Mouse (Mus musculus) CH12.LX (cell line): ENCODE measurements around the gene Vps37b. TPM values are rescaled to one million over a fixed set of nuclear protein-coding genes. Genes with fewer than 3 reads are reported as not detected.

Experiments used
- DNase-seq: peaks from one replicate; pipeline ENCODE4 v3.0.0-alpha.2; 2013; ENCODE audit errors: extremely low read depth
- H3K27ac ChIP-seq: 2 replicates; pipeline ENCODE4 v1.5.1; 2012; ENCODE audit warnings: low read depth, mild to moderate bottlenecking, control low read depth, moderate library complexity; ENCODE audit not compliant: insufficient read depth
- H3K27me3 ChIP-seq: replicated peaks from 2 replicates; pipeline ENCODE3; 2012; ENCODE audit warnings: inconsistent platforms
- H3K36me3 ChIP-seq, 2 experiments: replicated peaks in 1 of 2; 2 replicates each; pipeline versions ENCODE3 to v1.6.1; 2012; ENCODE audit warnings: inconsistent platforms in 1 of 2, low read length in 1 of 2, mild to moderate bottlenecking in 1 of 2, mixed read lengths in 1 of 2, moderate library complexity in 1 of 2; ENCODE audit not compliant: control insufficient read depth in 1 of 2, insufficient read depth in 1 of 2
- H3K4me1 ChIP-seq, 2 experiments: 2 replicates each; pipeline ENCODE4 v1.6.1; 2012; ENCODE audit warnings: inconsistent platforms in 1 of 2, moderate library complexity in 1 of 2; ENCODE audit not compliant: insufficient read depth in 2 of 2, control insufficient read depth in 1 of 2
- H3K4me2 ChIP-seq: 2 replicates; pipeline ENCODE4 v1.6.1; 2012; ENCODE audit warnings: low read depth, mild to moderate bottlenecking, control low read depth; ENCODE audit not compliant: poor library complexity, insufficient read depth, severe bottlenecking
- H3K4me3 ChIP-seq, 3 experiments: fragments of 150-350 bp in 1 of 3; sonication (generic) in 1 of 3; replicated peaks in 1 of 3; 2 replicates each; pipeline versions ENCODE3 to v1.5.1; 2011 to 2012; ENCODE audit warnings: low read depth in 2 of 3, low read length in 2 of 3, mild to moderate bottlenecking in 2 of 3, moderate library complexity in 2 of 3, control low read depth in 1 of 3, improper control_type of control experiment in 1 of 3, inconsistent platforms in 1 of 3, mixed read lengths in 1 of 3; ENCODE audit not compliant: poor library complexity in 1 of 3
- H3K79me2 ChIP-seq: replicated peaks from 2 replicates; pipeline ENCODE4 v1.6.1; 2012; ENCODE audit warnings: mild to moderate bottlenecking, moderate library complexity; ENCODE audit not compliant: control insufficient read depth, poor library complexity, insufficient read depth, severe bottlenecking; ENCODE audit errors: extremely low read depth
- H3K9ac ChIP-seq: 2 replicates; pipeline ENCODE4 v1.6.1; 2012; ENCODE audit warnings: low read depth, mild to moderate bottlenecking, control low read depth, moderate library complexity; ENCODE audit not compliant: insufficient read depth
- H3K9me3 ChIP-seq: replicated peaks from 2 replicates; pipeline ENCODE3; 2012; ENCODE audit warnings: low read length, inconsistent platforms, mixed read lengths
- BHLHE40 ChIP-seq: IDR thresholded peaks from 2 replicates; pipeline ENCODE4 v1.6.1; 2011; ENCODE audit warnings: mild to moderate bottlenecking, low read depth, low read length, improper control_type of control experiment
- CHD2 ChIP-seq: IDR thresholded peaks from 2 replicates; pipeline ENCODE4 v1.6.1; 2011; ENCODE audit warnings: low read length, improper control_type of control experiment
- E2F4 ChIP-seq: IDR thresholded peaks from 2 replicates; pipeline ENCODE4 v1.6.1; 2011; ENCODE audit warnings: low read depth, low read length, improper control_type of control experiment; ENCODE audit not compliant: insufficient replicate concordance
- ELF1 ChIP-seq: IDR thresholded peaks from 2 replicates; pipeline ENCODE4 v1.6.1; 2014; ENCODE audit warnings: low read depth, mild to moderate bottlenecking, inconsistent platforms, low read length, improper control_type of control experiment
- ETS1 ChIP-seq: conservative IDR thresholded peaks from 2 replicates; pipeline ENCODE4 v1.6.1; 2012; ENCODE audit warnings: low read depth, mild to moderate bottlenecking, inconsistent platforms, low read length, improper control_type of control experiment, moderate library complexity
- HCFC1 ChIP-seq: IDR thresholded peaks from 2 replicates; pipeline ENCODE4 v1.6.1; 2012; ENCODE audit warnings: low read depth, mild to moderate bottlenecking, inconsistent platforms, low read length, improper control_type of control experiment
- MAFK ChIP-seq: IDR thresholded peaks from 2 replicates; pipeline ENCODE4 v1.6.1; 2011; ENCODE audit warnings: low read length, improper control_type of control experiment; ENCODE audit not compliant: insufficient replicate concordance
- MAZ ChIP-seq: IDR thresholded peaks from 2 replicates; pipeline ENCODE4 v1.6.1; 2012; ENCODE audit warnings: low read depth, mild to moderate bottlenecking, inconsistent platforms, low read length, improper control_type of control experiment, moderate library complexity
- MEF2A ChIP-seq: IDR thresholded peaks from 2 replicates; pipeline ENCODE4 v1.6.1; 2014; ENCODE audit warnings: low read depth, mild to moderate bottlenecking, inconsistent platforms, low read length, improper control_type of control experiment, borderline replicate concordance
- MYC ChIP-seq: IDR thresholded peaks from 2 replicates; pipeline ENCODE4 v1.6.1; 2011; ENCODE audit warnings: low read depth, mild to moderate bottlenecking, improper control_type of control experiment, low read length
- NELFE ChIP-seq: IDR thresholded peaks from 2 replicates; pipeline ENCODE4 v1.6.1; 2011; ENCODE audit warnings: low read depth, low read length, improper control_type of control experiment
- POLR2A ChIP-seq: IDR thresholded peaks from 2 replicates; pipeline ENCODE4 v1.6.1; 2011; ENCODE audit warnings: low read depth, mild to moderate bottlenecking, improper control_type of control experiment, low read length
- POLR2AphosphoS2 ChIP-seq: IDR thresholded peaks from 2 replicates; pipeline ENCODE4 v1.6.1; 2011; ENCODE audit warnings: low read depth, low read length, improper control_type of control experiment
- SIN3A ChIP-seq: IDR thresholded peaks from 2 replicates; pipeline ENCODE4 v1.6.1; 2012; ENCODE audit warnings: low read length, improper control_type of control experiment, inconsistent platforms
- TBP ChIP-seq: conservative IDR thresholded peaks from 2 replicates; pipeline ENCODE4 v1.6.1; 2011; ENCODE audit warnings: low read depth, low read length, improper control_type of control experiment
- USF1 ChIP-seq: IDR thresholded peaks from 2 replicates; pipeline ENCODE4 v1.6.1; 2014; ENCODE audit warnings: low read depth, mild to moderate bottlenecking, inconsistent platforms, low read length, improper control_type of control experiment
- ZC3H11A ChIP-seq: IDR thresholded peaks from 2 replicates; pipeline ENCODE4 v1.6.1; 2012; ENCODE audit warnings: low read depth, mild to moderate bottlenecking, inconsistent platforms, low read length, improper control_type of control experiment
- ZMIZ1 ChIP-seq: IDR thresholded peaks from 2 replicates; pipeline ENCODE4 v1.6.1; 2012; ENCODE audit warnings: low read depth, mild to moderate bottlenecking, inconsistent platforms, low read length, improper control_type of control experiment
- ZNF384 ChIP-seq: IDR thresholded peaks from 2 replicates; pipeline ENCODE4 v1.6.1; 2012; ENCODE audit warnings: low read depth, low read length, improper control_type of control experiment, inconsistent platforms
- dilution Hi-C: fragments of 300-500 bp; cut with MboI; formaldehyde crosslinking; loops from 2 replicates; pipeline ENCODE4 v1.14.3; 2020; ENCODE audit warnings: low sequenced_read_pairs; ENCODE audit not compliant: extremely low pct_unique_long_range_greater_than_20kb, extremely low pct_ligation_motif_present
- in situ Hi-C: fragments of 300-500 bp; cut with MboI; formaldehyde crosslinking; loops from 3 replicates; pipeline ENCODE4 v1.14.3; 2019; ENCODE audit warnings: low sequenced_read_pairs, low pct_ligation_motif_present, low pct_unique_long_range_greater_than_20kb, mixed read lengths
- polyA plus RNA-seq: library from polyadenylated mRNA; unstranded; fragments of >175 nt; gene quantifications from 2 replicates; pipeline ENCODE4 v1.2.1, GENCODE M21; 2012; ENCODE audit warnings: low read depth; ENCODE audit not compliant: insufficient read length
- total RNA-seq, 2 experiments: library from RNA; depleted of rRNA; stranded (reverse); fragments of 300-350 nt in 1 of 2; fragments of >200 nt in 1 of 2; gene quantifications; 2 replicates each; pipeline ENCODE4 v1.2.3; 2012 to 2014

The Vps37b gene
- total and polyA plus RNA-seq, 3 experiments: 8.7 to 23.5 (median 10.2) TPM

DNA sequence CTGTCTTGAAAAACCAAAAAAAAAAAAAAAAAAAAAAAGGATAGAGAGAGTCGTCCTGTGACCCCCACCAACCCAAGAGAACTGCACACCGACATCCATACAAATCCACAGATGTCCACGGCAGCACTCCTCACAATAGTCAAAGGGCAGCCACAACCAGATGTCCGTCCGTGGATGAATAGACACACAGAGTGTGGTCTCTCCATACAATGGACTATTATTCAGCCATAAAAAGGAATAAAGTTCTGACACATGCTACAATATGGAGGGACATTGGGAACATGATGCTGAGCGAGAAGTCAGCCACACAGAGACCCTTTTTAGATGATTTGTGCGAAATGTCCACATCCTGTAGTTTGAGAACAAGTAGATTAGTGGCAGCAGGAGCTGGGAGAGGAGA, 26.7 kb upstream of the Vps37b start:
- Histone ChIP-seq H3K9me3 (peaks cover 4% of the 10 kb centered on the region), H3K36me3 (peaks cover 0 to 3% of the 10 kb centered on the region in 2 experiments), H3K9ac (no peak overlapping the region), H3K4me2 (no peak overlapping the region), H3K27me3 (no peaks in the 10 kb centered on the region), H3K4me1 (peaks cover 3 to 23% of the 10 kb centered on the region in 2 experiments; a peak in 3 of 4 replicates), H3K79me2 (no peaks in the 10 kb centered on the region), H3K27ac (no peak overlapping the region), H3K4me3 (no peak overlapping the region)
- DNase-seq: no peak
- dilution Hi-C loops: no loop called here
- in situ Hi-C loops: no loop called here
- TF ChIP-seq NELFE (no peak), ZC3H11A (no peak), BHLHE40 (no peak), TBP (no peak), ZMIZ1 (no peak), ETS1 (no peak), POLR2A (no peak), E2F4 (no peak), MAZ (no peak), POLR2AphosphoS2 (no peak), MEF2A (no peak)

- Histone ChIP-seq H3K4me2 (no peak overlapping the region), H3K79me2 (no peaks in the 10 kb centered on the region), H3K9me3 (peaks cover 4% of the 10 kb centered on the region), H3K9ac (no peak overlapping the region), H3K27ac (no peak overlapping the region), H3K4me1 (peaks cover 3 to 31% of the 10 kb centered on the region in 2 experiments; a peak in 3 of 4 replicates), H3K4me3 (no peak overlapping the region), H3K36me3 (no peaks in the 10 kb centered on the region), H3K27me3 (no peaks in the 10 kb centered on the region)
- dilution Hi-C loops (no loop called here), in situ Hi-C loops (no loop called here)
- TF ChIP-seq HCFC1 (no peak), ELF1 (no peak), SIN3A (no peak), NELFE (no peak), MAFK (no peak), USF1 (no peak), ZC3H11A (no peak), MEF2A (no peak), MYC (no peak), ZNF384 (no peak), CHD2 (no peak), ETS1 (no peak)
- DNase-seq: no peak
Measured at GRCm38 (mm10) chr5:124056956-124057355, 24.9 kb upstream of the Vps37b start.
